Comparison of ENCODE assay signal across 17 mouse cellular contexts in genomic region chr10:10252136-10252535, GRCm38 (mm10).
DNase-seq lines count a peak whose midpoint lies in the region; ATAC-seq and TF ChIP-seq lines count a peak whose summit lies in the region.
"Had no signal": no experiment of that assay in that cellular context is flagged by ENCODE, and none has a peak within 500 bp of the region (broad histone marks: within the 10 kb centered on the region; RNA-seq: fewer than 3 reads in every experiment).

No protein-coding gene starts in this region.

- peaks cover 8% of the 10 kb centered on the region; the same call in 1 of the 2 replicates for H3K4me1 ChIP-seq in cortical plate, adult 2 months (ENCODE audit: control insufficient read depth, insufficient read depth, low read length)
- no peaks in the 10 kb centered on the region for H3K4me1 ChIP-seq in liver, embryonic 11.5 days (replicated peaks; ENCODE audit: control insufficient read depth, insufficient read depth, low read length)

- H3K27ac ChIP-seq in cortical plate, adult 2 months (ENCODE audit: insufficient read depth, low read length) = peak overlapping the region; percentile 89
- no peak overlapping the region for H3K27ac ChIP-seq in liver, embryonic 11.5 days (ENCODE audit: low read depth, low read length)
- H3K27ac ChIP-seq: macrophage; midbrain, embryonic 13.5 days had no signal

- H3K27me3 ChIP-seq in liver, embryonic 11.5 days (replicated peaks; ENCODE audit: control insufficient read depth, insufficient read depth, low read length) = no peaks in the 10 kb centered on the region
- H3K27me3 ChIP-seq: CH12.LX; midbrain, embryonic 13.5 days had no signal

- no peak for DNase-seq in frontal cortex, postnatal 25 days (ENCODE audit: low spot score in 2 of 2)
- DNase-seq in 3T3-L1 (ENCODE audit: low read depth, low spot score) = peak; percentile 82
- peak; percentile 79 for DNase-seq in Muller cell, postnatal 12 days (ENCODE audit: inconsistent ontology term)
- no peak for DNase-seq in spleen, postnatal 36 days (ENCODE audit: low spot score in 2 of 2)
- DNase-seq in liver, embryonic 11.5 days (ENCODE audit: low spot score) = no peak
- DNase-seq: gastrocnemius, postnatal 25 days; kidney, adult 11 months; kidney, postnatal 36 days; liver; lung, embryonic 14.5 days; thymus, adult 18-20 months had no signal

- no peak for TF ChIP-seq POLR2A in cortical plate, adult 2 months (IDR thresholded peaks at IDR 0.05; ENCODE audit: extremely low read depth, insufficient read depth, low read length)

- no peaks in the 10 kb centered on the region for H3K36me3 ChIP-seq in liver, embryonic 11.5 days (ENCODE audit: control insufficient read depth, insufficient read depth, low read length)
- H3K36me3 ChIP-seq: midbrain, embryonic 13.5 days had no signal

- no peak overlapping the region for H3K4me2 ChIP-seq in liver, embryonic 11.5 days
- H3K4me2 ChIP-seq: heart, embryonic 11.5 days; lung, embryonic 14.5 days; midbrain, embryonic 13.5 days had no signal

- no peak for TF ChIP-seq CTCF in cortical plate, adult 2 months (IDR thresholded peaks at IDR 0.05; ENCODE audit: extremely low read depth, insufficient read depth, low read length)

- no peak overlapping the region for H3K4me3 ChIP-seq in cortical plate, adult 2 months (ENCODE audit: insufficient read depth, low read length)
- H3K4me3 ChIP-seq in liver, embryonic 11.5 days (ENCODE audit: low read depth, low read length) = no peak overlapping the region
- H3K4me3 ChIP-seq: midbrain, embryonic 13.5 days had no signal

- no peaks in the 10 kb centered on the region for H3K9me3 ChIP-seq in liver, embryonic 11.5 days (ENCODE audit: control insufficient read depth, low read length)
- H3K9me3 ChIP-seq: midbrain, embryonic 13.5 days had no signal

- ATAC-seq in frontal cortex, adult (ENCODE audit: low TSS enrichment) = peak; percentile 48
- ATAC-seq in liver, embryonic 11.5 days (replicated peaks; ENCODE audit: low FRiP score) = no peak
- ATAC-seq: midbrain, embryonic 13.5 days had no signal

- H3K9ac ChIP-seq in liver, embryonic 11.5 days (ENCODE audit: low read depth, low read length) = no peak overlapping the region
- H3K9ac ChIP-seq: lung, embryonic 14.5 days; midbrain, embryonic 13.5 days had no signal

- WGBS in liver, embryonic 11.5 days = 80% methylated on average over 7 of the region's 7 CpGs

Comparison
In these comparisons a context has a peak if more than half of its experiments do, and no peak if none do; other contexts are left out.
1. DNase-seq: peak in 3T3-L1 (single experiment) and Muller cell, postnatal 12 days (single experiment); none in frontal cortex, postnatal 25 days (0 of 2), spleen, postnatal 36 days (0 of 2) and liver, embryonic 11.5 days (single experiment).